Mouse (Mus musculus): Measurements from ENCODE around the gene Myl9.

Gene Myl9

GRCm38 (mm10) chr2:156774738-156775454 is at the start of gene Myl9:
Gene Myl9 (plus strand): TSS chr2:156775420.
- DNase-seq = no peak

- DNase-seq = no peak
Measured at GRCm38 (mm10) chr2:156726344-156726743, 48.9 kb upstream of the Myl9 start.

GRCm38 (mm10) chr2:156726878-156727277 is 48.3 kb upstream of the Myl9 start:
- DNase-seq = no peak

DNA sequence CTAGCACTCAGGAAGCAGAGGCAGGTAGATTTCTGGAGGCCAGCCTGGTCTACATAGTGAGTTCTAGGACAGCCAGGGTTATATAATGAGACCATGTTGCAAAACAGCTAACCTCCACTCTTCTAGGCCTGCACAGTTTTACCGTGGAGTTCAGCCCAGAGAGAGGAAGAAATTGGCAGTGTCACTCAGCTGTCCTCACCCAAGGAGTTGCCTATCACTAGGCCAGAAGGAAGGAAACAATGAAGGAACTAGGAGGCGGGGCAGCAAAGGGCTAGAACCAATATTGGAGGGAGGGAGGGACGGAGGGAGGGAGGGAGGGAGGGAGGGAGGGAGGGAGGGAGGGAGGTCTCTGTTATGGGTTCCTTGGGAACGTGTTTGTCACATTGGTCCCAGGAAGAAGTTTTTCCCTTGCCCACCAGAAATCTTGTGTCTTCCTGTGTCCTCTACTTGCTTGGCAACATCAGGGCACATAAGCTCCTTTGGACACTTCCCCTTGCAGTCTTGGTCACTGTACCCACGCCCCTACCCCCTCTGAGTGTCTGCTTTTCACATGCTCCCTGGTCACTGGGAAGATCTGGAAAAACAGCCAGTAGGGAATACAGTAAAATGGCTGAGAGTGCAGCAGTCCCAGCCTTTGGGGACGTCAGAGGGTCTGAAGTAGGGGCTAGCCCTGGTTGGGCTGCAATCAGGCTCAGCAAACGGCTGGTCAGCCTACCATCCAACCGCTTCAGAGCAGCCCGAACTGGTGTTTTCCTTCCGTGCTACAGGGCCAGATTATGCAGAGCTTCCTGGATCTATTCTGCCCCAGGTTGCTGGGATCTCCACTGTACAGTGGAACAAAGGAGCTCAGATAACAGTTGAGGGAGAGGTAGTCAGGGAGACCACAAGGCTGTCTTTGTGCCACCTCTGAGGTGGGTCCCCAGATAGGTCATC is 45.4 kb upstream of the Myl9 start:
- no peak for DNase-seq

DNA sequence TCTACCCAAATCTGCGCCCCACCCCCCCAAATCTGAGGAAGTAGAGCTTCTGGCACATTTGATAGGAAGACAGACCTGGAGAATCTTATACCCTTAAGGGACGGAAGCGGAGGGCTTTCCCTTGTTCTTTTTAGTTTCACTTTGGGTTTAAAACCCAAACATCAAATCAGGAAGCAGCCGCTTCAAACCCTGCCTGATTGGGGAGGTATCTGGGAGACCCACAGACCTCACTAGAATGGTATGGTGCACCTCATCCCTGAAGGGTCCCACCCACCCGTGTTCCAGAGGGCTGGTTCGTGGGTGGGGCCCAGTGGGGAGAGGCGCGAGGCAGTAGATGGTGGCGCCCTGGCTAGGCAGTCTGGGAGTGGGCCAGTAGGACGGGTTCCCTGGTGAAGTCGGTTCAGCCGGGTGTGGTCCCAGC is 44.7 kb upstream of the Myl9 start:
- DNase-seq = no peak

DNA sequence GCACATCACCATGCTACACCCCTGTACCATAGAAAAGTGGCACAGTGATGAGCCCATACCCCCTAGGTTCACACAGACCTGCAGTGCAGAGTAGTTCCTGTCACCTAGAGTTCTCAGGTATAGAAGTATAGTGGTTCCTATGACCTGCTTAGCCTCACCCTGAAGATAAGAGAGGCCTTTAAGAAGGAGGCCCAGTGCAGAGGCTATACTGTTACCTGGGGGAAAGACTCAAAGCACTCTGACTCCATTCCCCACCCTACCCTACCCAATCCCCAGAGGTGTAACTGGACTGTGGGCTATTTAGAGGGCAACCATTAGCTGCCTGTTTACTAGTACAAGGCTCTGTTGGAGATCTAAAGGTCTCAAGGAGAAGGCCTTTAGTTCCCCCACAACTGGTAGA is 43.6 kb upstream of the Myl9 start:
- DNase-seq = no peak

- no peak for DNase-seq
Measured at GRCm38 (mm10) chr2:156732109-156732508, 43.1 kb upstream of the Myl9 start.

DNA sequence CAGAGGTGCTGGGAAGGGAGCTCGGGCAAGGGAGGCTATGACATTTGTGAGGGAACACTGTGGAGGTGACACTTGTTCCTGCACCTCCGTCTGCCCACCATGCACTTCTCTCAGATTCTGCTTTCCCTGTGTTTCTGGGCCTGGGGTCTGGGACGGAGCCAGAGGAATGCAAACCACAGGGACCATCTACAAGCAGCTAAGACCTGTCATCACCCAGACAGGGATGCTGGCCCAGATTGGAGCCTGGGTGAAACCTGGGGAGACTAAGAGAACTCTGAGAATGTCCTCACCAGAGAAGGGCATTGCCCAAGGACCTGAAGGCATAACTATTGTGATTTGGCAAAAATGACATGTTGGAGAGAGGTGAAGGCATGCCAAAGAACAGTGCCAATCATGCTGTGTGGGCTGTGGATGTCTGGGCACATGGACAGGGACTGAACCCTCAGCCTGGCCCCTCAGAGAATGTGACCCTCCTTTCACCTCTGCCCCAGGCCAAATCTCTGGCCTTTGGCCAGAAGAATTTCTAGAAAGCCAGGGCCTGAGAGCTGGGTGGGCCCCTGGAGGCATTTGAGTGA is 39.4 kb upstream of the Myl9 start:
- no peak for DNase-seq

DNA sequence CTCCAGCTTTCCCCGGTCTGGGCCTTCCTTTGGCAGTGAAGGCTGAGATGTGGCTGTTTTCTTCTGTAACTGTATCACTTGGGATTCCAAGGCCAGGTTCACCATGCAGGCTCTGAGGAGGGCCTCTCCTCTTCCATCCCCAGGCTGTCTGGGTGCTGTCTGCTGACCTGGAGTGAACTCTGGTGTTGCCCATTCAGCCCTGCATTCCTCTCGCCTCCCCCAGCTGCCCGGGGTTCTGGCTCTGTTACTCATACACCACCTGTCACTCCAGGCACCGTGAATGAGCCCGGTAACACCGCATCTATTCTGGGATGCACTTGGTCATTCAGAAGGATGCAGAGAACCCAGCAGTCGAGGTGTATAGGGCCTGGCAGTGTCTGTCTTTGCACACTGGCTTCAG is 38.4 kb upstream of the Myl9 start:
- peak; percentile 50 for DNase-seq

GRCm38 (mm10) chr2:156737976-156738375 is 37.2 kb upstream of the Myl9 start:
- DNase-seq = no peak

DNA sequence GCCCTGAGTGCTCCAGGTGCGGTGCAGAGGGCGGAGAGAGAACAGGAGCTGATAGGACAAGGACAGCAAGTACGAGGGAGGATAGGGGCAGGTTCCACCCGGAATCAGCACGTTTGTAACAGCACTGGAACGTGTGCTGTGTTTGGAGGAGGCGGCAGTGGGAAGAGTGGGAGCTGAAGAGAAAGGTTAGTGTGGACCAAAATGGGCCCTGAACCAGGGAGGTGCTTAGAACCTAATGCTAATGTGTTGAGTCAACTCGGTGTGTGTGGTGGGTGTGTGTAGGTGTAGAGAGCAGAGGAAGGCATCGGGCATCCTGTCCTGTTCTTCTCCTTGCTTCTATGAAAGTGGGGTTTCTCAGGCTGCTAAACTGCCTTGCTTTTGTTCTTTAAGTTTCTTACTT is 34.0 kb upstream of the Myl9 start:
- no peak for DNase-seq

DNA sequence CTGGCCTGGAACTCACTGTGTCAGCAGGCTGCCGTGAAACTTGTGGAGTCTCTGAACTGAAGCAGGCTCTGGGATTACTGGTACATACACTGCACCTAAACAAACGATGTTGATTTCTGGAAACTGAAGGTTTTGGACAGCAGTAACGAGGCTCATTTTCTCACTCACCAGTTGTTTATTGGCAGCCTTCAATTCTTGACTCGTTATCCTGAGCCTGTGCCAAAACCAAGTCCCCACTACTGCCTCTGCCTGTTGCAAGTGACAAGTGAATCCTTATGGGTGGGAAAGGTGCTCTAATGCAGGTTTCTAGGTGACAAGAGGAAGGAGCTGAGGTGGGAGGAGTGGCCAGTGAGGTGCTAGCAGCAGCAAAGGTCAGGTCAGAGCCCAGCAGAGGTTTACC is 33.2 kb upstream of the Myl9 start:
- DNase-seq = no peak

DNA sequence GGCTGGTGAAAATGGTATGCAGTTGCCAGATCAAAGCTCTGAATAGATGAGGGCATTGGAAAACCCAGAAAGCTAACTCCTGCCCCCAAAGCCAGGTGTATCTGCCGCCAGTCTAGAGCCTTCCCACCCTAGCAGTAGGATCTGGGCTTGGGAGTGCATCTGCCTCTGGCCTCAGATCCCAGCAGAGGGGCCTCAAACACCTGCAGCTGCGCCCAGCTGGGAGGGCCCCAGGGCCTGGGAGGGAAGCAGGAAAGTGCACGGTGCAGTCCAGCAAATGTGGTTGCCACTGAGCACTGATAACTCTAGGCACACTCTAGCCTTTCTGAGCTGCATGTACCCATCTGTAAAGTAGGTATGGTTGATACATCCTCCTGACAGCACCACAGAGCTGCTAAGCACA is 32.0 kb upstream of the Myl9 start:
- DNase-seq = no peak

DNA sequence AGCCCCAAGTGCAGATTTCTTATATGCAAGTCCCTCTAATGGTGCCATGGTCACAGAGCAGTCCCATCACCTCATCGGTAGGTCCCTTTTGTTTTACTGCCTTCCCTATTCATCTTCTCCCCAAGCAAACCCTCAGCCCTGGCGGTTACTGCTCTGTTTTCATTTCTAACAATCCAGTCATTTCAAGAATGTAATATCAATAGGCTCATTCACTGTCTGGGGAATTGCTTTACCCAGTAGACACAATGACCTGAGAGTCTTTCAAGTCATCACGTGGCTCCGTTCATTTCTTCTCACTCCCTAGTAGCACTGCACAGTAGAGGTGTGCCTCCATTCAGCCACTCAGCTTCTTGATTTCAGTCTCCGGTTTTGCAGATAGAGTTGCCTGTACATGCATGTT is 30.8 kb upstream of the Myl9 start:
- no peak for DNase-seq

GRCm38 (mm10) chr2:156747315-156747714 is 27.9 kb upstream of the Myl9 start:
- DNase-seq = no peak

GRCm38 (mm10) chr2:156749687-156750086 is 25.5 kb upstream of the Myl9 start:
- DNase-seq = no peak

GRCm38 (mm10) chr2:156756937-156757336 is 18.3 kb upstream of the Myl9 start:
- no peak for DNase-seq

- no peak for DNase-seq
Measured at GRCm38 (mm10) chr2:156760843-156761505, 14.2 kb upstream of the Myl9 start.

DNA sequence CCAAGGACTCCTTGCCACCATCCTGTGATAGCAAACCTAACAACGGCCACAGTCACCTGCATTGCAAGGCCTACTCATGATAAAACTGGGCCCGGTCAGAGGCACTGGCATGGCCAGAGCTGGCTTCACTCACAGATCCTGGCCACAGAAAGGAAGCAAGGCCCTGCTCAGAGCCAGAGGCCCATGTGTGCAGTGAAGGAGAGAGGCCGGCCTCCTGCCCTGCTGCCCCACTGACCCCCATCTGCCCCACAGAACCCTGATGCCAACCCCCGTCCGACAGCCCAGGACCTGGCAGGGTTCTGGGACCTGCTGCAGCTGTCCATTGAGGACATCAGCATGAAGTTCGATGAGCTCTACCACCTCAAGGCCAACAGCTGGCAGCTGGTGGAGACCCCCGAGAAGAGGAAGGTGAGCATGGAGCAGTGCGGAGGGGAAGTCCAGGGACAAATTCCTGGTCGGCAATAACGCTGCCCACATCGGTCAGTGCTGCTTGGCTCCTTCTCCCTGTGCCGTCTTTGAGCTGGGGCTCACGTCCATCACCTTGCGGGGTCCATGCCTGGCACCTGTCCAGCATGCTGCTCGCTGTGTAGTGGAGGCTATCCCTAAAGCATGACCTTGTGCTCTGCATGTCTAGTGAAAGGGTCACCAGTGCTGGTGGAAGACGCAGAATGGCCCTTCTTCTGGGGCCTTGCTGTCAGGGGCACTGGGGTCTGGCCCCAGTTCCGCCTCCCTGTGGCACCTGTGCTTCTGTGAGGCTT is 13.5 kb upstream of the Myl9 start:
- no peak for DNase-seq

DNA sequence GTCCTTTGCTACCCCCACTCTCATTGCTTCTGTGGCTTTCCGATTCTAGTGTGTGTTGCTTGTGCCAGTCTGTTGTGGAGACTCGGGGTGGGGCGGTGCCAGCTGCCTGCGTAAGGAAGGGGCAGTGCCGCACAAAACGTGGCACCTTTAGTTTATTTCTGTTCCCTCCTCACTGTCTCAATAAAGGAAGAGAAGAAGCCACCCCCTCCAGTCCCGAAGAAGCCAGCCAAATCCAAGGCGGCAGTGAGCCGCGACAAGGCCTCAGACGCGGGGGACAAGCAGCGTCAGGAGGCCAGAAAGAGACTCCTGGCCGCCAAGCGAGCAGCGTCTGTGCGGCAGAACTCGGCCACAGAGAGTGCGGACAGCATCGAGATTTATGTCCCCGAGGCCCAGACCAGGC is 12.7 kb upstream of the Myl9 start:
- no peak for DNase-seq

GRCm38 (mm10) chr2:156763101-156763500 is 12.1 kb upstream of the Myl9 start:
- no peak for DNase-seq

DNA sequence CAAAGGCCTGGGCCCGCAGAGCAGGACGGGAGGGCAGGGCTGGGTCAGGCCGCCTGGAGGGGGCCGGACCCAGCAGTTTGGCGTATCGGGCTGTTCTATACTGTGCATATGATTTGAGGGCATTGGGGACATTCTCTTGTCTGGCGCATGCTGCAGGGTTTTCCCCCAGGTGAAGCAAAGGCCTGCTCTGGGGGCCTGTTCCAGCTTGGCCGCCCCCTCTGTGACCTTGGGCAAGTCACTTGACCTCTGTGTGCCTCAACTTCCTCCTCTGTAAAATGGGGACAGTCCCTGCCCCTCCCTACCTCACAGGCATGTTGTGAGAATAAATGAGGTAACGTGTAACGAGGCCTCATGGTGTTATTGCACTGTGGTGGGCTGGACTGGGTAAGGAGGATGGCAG is 11.2 kb upstream of the Myl9 start:
- no peak for DNase-seq

DNA sequence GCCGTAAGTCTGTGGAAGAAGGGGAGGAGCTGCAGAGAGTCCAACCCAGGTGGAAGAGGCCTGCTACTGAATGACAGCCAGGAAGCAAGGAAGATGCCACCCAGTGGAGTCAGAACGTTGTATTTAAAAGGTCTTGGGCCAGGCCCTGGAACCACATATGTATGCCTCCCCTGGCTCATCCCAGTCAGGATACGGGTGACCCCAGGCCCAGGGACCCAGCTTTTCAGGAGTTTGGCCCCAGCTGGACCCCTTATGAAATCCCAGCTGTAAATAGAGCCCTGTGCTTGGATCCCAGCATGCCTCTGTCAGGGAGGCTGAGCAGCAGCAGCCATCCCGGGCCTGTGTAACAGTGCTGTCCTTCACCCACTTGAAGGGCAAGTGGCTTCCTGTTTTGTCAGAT is 10.5 kb upstream of the Myl9 start:
- no peak for DNase-seq
